Mouse (Mus musculus): ENCODE measurements at regions not wholly inside any gene's neighbourhood (a gene's known extent, or its start where the extent isn't known, plus 50 kb on each side); places are given as distances from the start of the nearest gene placed in this dataset.
"Not testable (repeated sequence)": the region's sequence is repeated elsewhere in the genome, so short reads cannot be mapped to it uniquely, and the experiment has no call there.

GRCm38 (mm10) chr7:93254287-93254686 lies 174.6 kb downstream of the Fam181b start:
- H3K27ac ChIP-seq; H3K4me2 ChIP-seq (replicated peaks): not testable (repeated sequence)

DNA sequence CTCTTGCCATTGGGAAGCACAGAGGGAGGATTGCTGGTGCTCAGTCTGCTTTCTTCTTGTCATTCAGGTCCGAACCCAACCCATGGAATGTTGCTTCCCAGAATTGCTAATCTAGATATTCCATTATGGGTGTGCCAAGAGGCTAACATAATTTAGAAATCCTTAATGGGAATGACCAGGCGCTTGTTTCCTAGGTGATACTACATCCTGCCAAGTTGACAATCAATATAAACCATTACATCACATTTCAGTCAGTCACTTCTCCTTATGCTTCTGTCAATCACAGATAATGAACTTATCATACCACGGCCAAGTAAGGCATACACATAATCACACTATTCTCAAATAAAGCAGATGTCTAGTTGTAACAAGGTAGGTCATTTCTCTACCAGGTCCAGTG lies 206.1 kb downstream of the Fam181b start:
- no peaks in the 10 kb centered on the region for H3K36me3 ChIP-seq
- H3K4me1 ChIP-seq (replicated peaks): no peaks in the 10 kb centered on the region
- H3K4me3 ChIP-seq (replicated peaks): no peak overlapping the region
- H3K27ac ChIP-seq: no peak overlapping the region
- ATAC-seq: no peak
- no peaks in the 10 kb centered on the region for H3K27me3 ChIP-seq
- H3K9me3 ChIP-seq: no peaks in the 10 kb centered on the region
- no peak overlapping the region for H3K4me2 ChIP-seq (replicated peaks)
- 70% methylated on average over 3 of the region's 3 CpGs for WGBS
- no peak overlapping the region for H3K9ac ChIP-seq (replicated peaks)

More at GRCm38 (mm10) chr7:93254287-93254686, 174.6 kb downstream of the Fam181b start:
- ATAC-seq; H3K9me3 ChIP-seq; H3K4me3 ChIP-seq (replicated peaks); H3K36me3 ChIP-seq; H3K27me3 ChIP-seq; H3K9ac ChIP-seq (replicated peaks); H3K4me1 ChIP-seq (replicated peaks): not testable (repeated sequence)

- Histone ChIP-seq H3K27me3 (no peaks in the 10 kb centered on the region), H3K4me1 (replicated peaks) (peaks cover 5% of the 10 kb centered on the region), H3K4me2 (replicated peaks) (no peak overlapping the region), H3K27ac (no peak overlapping the region), H3K9me3 (no peaks in the 10 kb centered on the region), H3K9ac (replicated peaks) (no peak overlapping the region), H3K4me3 (replicated peaks) (no peak overlapping the region), H3K36me3 (no peaks in the 10 kb centered on the region)
- WGBS: 61% methylated on average over 3 of the region's 3 CpGs
- no peak for ATAC-seq
Measured at GRCm38 (mm10) chr7:93291457-93291856, 211.8 kb downstream of the Fam181b start.

GRCm38 (mm10) chr7:93291945-93292696 lies 212.5 kb downstream of the Fam181b start:
- WGBS: 25% methylated on average over 3 of the region's 3 CpGs
- ATAC-seq: no peak

GRCm38 (mm10) chr7:93312731-93313130 lies 233.1 kb downstream of the Fam181b start:
- no peaks in the 10 kb centered on the region for H3K9me3 ChIP-seq
- H3K36me3 ChIP-seq: no peaks in the 10 kb centered on the region
- H3K9ac ChIP-seq (replicated peaks): no peak overlapping the region
- H3K4me3 ChIP-seq (replicated peaks): no peak overlapping the region
- H3K4me2 ChIP-seq (replicated peaks): no peak overlapping the region
- no peak for ATAC-seq
- H3K27me3 ChIP-seq: no peaks in the 10 kb centered on the region
- no peak overlapping the region for H3K27ac ChIP-seq
- 58% methylated on average over 1 of the region's 1 CpGs for WGBS
- no peaks in the 10 kb centered on the region for H3K4me1 ChIP-seq (replicated peaks)

More at GRCm38 (mm10) chr7:93291945-93292696, 212.5 kb downstream of the Fam181b start:
- Histone ChIP-seq H3K9me3 (no peaks in the 10 kb centered on the region), H3K4me1 (replicated peaks) (peaks cover 5% of the 10 kb centered on the region), H3K27ac (0 out of 2 replicates have a peak overlapping the region, but pooled peaks have one; percentile 21), H3K27me3 (no peaks in the 10 kb centered on the region), H3K4me2 (replicated peaks) (no peak overlapping the region), H3K9ac (replicated peaks) (no peak overlapping the region), H3K4me3 (replicated peaks) (no peak overlapping the region), H3K36me3 (no peaks in the 10 kb centered on the region)

DNA sequence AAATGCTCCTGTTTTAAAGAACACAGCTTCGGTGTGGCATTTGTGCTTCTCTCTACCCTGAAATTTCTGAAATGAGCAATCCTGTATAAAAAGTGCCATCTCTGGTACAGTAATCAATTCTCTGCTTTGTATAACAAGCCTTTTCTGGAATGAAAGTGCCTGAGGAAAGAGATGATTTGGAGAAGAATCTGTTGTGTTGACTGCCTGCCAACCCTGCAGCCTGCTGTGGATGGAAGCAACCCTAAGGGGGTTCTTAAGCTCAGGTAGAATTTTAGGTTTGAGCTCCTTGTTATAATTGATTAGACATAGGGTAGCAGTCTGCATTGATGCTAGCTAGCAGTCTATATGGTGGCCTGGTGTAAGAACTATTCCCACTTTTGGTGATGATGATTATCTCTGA lies 251.7 kb downstream of the Fam181b start:
- no peak overlapping the region for H3K9ac ChIP-seq (replicated peaks)
- no peaks in the 10 kb centered on the region for H3K27me3 ChIP-seq
- ATAC-seq: no peak
- H3K27ac ChIP-seq: no peak overlapping the region
- H3K36me3 ChIP-seq: no peaks in the 10 kb centered on the region
- no peaks in the 10 kb centered on the region for H3K9me3 ChIP-seq
- WGBS: 92% methylated on average over 1 of the region's 1 CpGs
- H3K4me3 ChIP-seq (replicated peaks): no peak overlapping the region
- H3K4me1 ChIP-seq (replicated peaks): no peaks in the 10 kb centered on the region
- H3K4me2 ChIP-seq (replicated peaks): no peak overlapping the region

- H3K9ac ChIP-seq (replicated peaks): no peak overlapping the region
- 80% methylated on average over 3 of the region's 3 CpGs for WGBS
Measured at GRCm38 (mm10) chr7:93332203-93332602, 252.5 kb downstream of the Fam181b start.

DNA sequence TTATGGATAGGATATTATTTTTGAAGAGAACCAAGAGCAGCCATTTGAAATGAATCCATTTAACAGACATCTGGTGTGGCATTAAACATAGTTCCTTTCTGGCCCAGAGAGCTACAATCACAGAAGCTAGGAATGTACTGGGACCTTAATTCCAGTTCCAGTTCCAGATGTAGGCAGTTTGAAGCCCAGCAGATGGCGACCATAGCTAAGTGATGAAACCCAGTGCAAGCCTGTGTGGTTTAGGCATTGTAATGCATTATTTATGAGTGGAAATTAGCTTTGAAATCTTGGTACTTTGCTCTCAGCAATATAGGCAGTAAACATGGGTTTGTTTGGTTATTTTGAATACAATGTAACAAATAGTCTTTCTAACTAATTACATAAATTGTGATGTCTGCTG lies 256.8 kb downstream of the Fam181b start:
- no peak overlapping the region for H3K9ac ChIP-seq (replicated peaks)
- WGBS: 14% methylated on average over 1 of the region's 1 CpGs
- peak; percentile 75 for ATAC-seq

More at GRCm38 (mm10) chr7:93332203-93332602, 252.5 kb downstream of the Fam181b start:
- Histone ChIP-seq H3K36me3 (no peaks in the 10 kb centered on the region), H3K9me3 (no peaks in the 10 kb centered on the region), H3K27me3 (no peaks in the 10 kb centered on the region), H3K4me2 (replicated peaks) (no peak overlapping the region), H3K4me3 (replicated peaks) (no peak overlapping the region), H3K4me1 (replicated peaks) (no peaks in the 10 kb centered on the region), H3K27ac (no peak overlapping the region)
- no peak for ATAC-seq

More for the DNA sequence above, 256.8 kb downstream of the Fam181b start:
- no peak overlapping the region for H3K4me2 ChIP-seq (replicated peaks)
- H3K27me3 ChIP-seq: no peaks in the 10 kb centered on the region
- no peak overlapping the region for H3K27ac ChIP-seq
- H3K36me3 ChIP-seq: no peaks in the 10 kb centered on the region
- no peaks in the 10 kb centered on the region for H3K4me1 ChIP-seq (replicated peaks)
- H3K4me3 ChIP-seq (replicated peaks): no peak overlapping the region
- no peaks in the 10 kb centered on the region for H3K9me3 ChIP-seq
